Mouse (Mus musculus) heart, postnatal 25 days (tissue): Measurements from ENCODE around the gene Gm49383. TPM values are rescaled to one million over a fixed set of nuclear protein-coding genes. Genes with fewer than 3 reads are reported as not detected.

Experiments
- DNase-seq: peaks from one replicate; pipeline ENCODE4 v3.0.0; 2022; ENCODE audit warnings: low spot score
- intact Hi-C: fragments of 180-260 bp; cut with DNase I; formaldehyde crosslinking; loops from one replicate; pipeline ENCODE4 v1.15.1; 2025
- total RNA-seq, 2 experiments: library from RNA; stranded (reverse); gene quantifications; 2 replicates each; pipeline ENCODE4 v1.2.3; 2021

The Gm49383 gene
- 1 to 10 TPM; 2.6 to 4.5 TPM for total RNA-seq

GRCm38 (mm10) chr12:69196444-69197377 lies at the start of gene Gm49383:
Gene Gm49383, minus strand, starts transcription at chr12:69197104.
- peak; percentile 44 for DNase-seq
- intact Hi-C loops: loop anchor here (5.0 kb wide), 1 partner anchor 101 kb away; the partner anchor contains the start of gene Klhdc2

- intact Hi-C loops: loop anchor here (2.0 kb wide), 1 partner anchor 55 kb away; the partner anchor contains the start of gene Klhdc2
- peak; percentile 51 for DNase-seq
Observed at GRCm38 (mm10) chr12:69241771-69242431, 45.0 kb upstream of the Gm49383 start.

GRCm38 (mm10) chr12:69241405-69241770 lies 44.5 kb upstream of the Gm49383 start:
- intact Hi-C loops: no loop called here
- DNase-seq: no peak

GRCm38 (mm10) chr12:69240876-69241275 lies 44.0 kb upstream of the Gm49383 start, which contains the start of gene Klhdc1:
Gene Klhdc1, plus strand, starts transcription at chr12:69241176.
- no peak for DNase-seq
- intact Hi-C loops: no loop called here

GRCm38 (mm10) chr12:69238284-69238683 lies 41.4 kb upstream of the Gm49383 start:
- DNase-seq: no peak
- intact Hi-C loops: no loop called here

- intact Hi-C loops: no loop called here
Observed at GRCm38 (mm10) chr12:69235782-69236181, 38.9 kb upstream of the Gm49383 start.

GRCm38 (mm10) chr12:69229251-69229650 lies 32.3 kb upstream of the Gm49383 start:
- no peak for DNase-seq
- intact Hi-C loops: loop anchor here (5.0 kb wide), 1 partner anchor 68 kb away; the partner anchor contains the start of gene Klhdc2

More at GRCm38 (mm10) chr12:69235782-69236181, 38.9 kb upstream of the Gm49383 start:
- no peak for DNase-seq

GRCm38 (mm10) chr12:69227776-69228466 lies 31.0 kb upstream of the Gm49383 start, which contains the start of gene Pole2:
Gene Pole2, minus strand, starts transcription at chr12:69228195.
- DNase-seq: peak; percentile 78
- intact Hi-C loops: loop anchor here (5.0 kb wide), 1 partner anchor 69 kb away; the partner anchor contains the start of gene Klhdc2

GRCm38 (mm10) chr12:69220613-69221277 lies 23.8 kb upstream of the Gm49383 start:
- DNase-seq: no peak
- intact Hi-C loops: no loop called here

- intact Hi-C loops: no loop called here
- DNase-seq: no peak
Observed at GRCm38 (mm10) chr12:69216587-69216986, 19.7 kb upstream of the Gm49383 start.

GRCm38 (mm10) chr12:69215000-69215785 lies 18.3 kb upstream of the Gm49383 start:
- peak; percentile 44 for DNase-seq
- intact Hi-C loops: no loop called here

GRCm38 (mm10) chr12:69214393-69214792 lies 17.5 kb upstream of the Gm49383 start:
- intact Hi-C loops: no loop called here
- DNase-seq: no peak

GRCm38 (mm10) chr12:69213186-69213777 lies 16.4 kb upstream of the Gm49383 start:
- no peak for DNase-seq
- intact Hi-C loops: no loop called here

- intact Hi-C loops: no loop called here
Observed at GRCm38 (mm10) chr12:69211057-69211456, 14.2 kb upstream of the Gm49383 start.

GRCm38 (mm10) chr12:69210056-69210979 lies 13.4 kb upstream of the Gm49383 start:
- intact Hi-C loops: no loop called here

More at GRCm38 (mm10) chr12:69211057-69211456, 14.2 kb upstream of the Gm49383 start:
- DNase-seq: no peak

GRCm38 (mm10) chr12:69208520-69208919 lies 11.6 kb upstream of the Gm49383 start:
- intact Hi-C loops: no loop called here

More at GRCm38 (mm10) chr12:69210056-69210979, 13.4 kb upstream of the Gm49383 start:
- no peak for DNase-seq

GRCm38 (mm10) chr12:69207926-69208325 lies 11.0 kb upstream of the Gm49383 start:
- DNase-seq: no peak
- intact Hi-C loops: no loop called here

More at GRCm38 (mm10) chr12:69208520-69208919, 11.6 kb upstream of the Gm49383 start:
- no peak for DNase-seq
